Mouse (Mus musculus) heart, postnatal 25 days (tissue): Measurements from ENCODE around the gene Uspl1. TPM values are rescaled to one million over a fixed set of nuclear protein-coding genes. Genes with fewer than 3 reads are reported as not detected.
A peak's percentile ranks its signal among the peaks of the same experiment; 100 is the strongest.

Experiments used
- DNase-seq: peaks from one replicate; pipeline ENCODE4 v3.0.0; 2022; ENCODE audit warnings: low spot score
- intact Hi-C: fragments of 180-260 bp; cut with DNase I; formaldehyde crosslinking; loops from one replicate; pipeline ENCODE4 v1.15.1; 2025
- total RNA-seq, 2 experiments: library from RNA; stranded (reverse); gene quantifications; 2 replicates each; pipeline ENCODE4 v1.2.3; 2021

Gene Uspl1
- total RNA-seq, 2 experiments from 2014 or later = 16.2 to 17.4 TPM

DNA sequence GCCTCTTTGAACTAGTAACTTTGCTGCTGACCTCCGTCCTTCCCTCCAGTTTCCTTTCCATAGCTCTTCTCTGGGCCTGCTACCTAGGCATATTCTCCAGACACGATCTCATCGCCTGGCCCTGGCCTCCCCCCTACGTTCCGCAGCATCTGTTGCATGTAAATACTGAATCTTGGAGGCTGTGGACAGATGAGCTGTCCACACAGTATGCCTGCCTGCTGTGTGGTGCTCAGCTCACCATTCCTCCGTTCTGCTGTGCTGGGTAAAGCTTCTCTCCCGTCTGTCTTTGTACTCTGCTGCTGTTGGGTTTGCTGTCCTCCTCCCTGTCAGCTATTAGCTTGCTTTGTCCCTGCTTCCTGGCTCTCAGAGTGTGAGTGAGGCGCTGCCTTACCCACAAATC is 21.1 kb downstream of the Uspl1 start:
- DNase-seq = no peak
- intact Hi-C loops = no loop called here

GRCm38 (mm10) chr5:149206286-149206685 is 22.1 kb downstream of the Uspl1 start:
- DNase-seq = no peak
- intact Hi-C loops = no loop called here

DNA sequence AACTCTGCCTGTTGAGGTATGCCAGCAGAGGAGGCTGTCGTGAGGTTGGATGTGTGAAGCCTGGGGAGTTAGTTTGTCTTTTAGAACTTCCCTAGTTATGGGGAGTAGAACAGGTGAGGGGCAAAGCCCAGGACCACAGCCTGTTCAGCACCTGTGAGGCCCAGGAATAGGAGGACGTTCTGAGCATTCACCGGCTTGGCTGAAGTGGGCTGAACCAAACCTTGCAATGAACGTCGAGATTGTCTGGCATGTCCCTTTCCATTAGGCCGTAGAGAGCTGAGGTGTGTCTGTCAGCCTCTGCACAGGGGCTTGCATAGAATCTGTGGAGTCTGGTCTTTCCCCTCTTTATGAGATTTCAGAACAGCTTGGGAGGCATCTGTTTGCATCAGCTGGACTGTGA is 23.5 kb downstream of the Uspl1 start:
- intact Hi-C loops = no loop called here
- no peak for DNase-seq

DNA sequence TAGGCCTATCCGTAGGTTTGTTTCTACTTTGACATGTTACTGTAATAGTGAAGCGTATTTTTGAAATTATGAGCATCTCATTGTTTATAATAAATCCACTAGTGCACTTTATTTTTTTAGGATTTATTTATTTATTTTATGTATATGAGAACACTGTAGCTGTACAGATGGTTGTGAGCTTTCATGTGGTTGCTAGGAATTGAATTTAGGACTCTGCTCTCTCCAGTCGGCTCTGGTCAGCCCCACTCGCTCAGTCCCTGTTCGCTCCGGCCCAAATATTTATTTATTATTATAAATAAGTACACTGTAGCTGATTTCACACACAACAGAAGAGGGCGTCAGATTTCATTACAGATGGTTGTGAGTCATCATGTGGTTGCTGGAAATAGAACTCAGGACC is 24.6 kb downstream of the Uspl1 start:
- DNase-seq = no peak
- intact Hi-C loops = no loop called here

DNA sequence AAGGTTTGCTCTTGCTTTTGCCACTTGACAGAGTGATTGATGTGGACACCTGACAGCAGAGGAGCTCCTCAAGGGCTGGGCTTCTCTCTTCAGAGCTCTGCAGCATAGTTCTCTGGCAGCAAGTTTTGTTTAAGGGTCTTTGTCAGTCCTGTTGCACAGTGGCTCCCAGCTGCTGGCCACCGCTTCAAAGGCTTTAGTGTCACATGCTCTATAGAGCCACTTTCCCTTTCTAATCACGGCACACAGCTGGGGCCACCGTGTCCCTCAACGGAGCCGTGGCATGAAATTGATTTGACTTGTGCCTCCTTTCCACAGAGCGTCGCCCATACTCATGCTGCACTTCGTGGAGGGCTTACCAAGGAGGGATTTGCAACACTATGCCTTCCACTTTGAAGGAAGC is 25.2 kb downstream of the Uspl1 start:
- DNase-seq = no peak
- intact Hi-C loops = no loop called here

DNA sequence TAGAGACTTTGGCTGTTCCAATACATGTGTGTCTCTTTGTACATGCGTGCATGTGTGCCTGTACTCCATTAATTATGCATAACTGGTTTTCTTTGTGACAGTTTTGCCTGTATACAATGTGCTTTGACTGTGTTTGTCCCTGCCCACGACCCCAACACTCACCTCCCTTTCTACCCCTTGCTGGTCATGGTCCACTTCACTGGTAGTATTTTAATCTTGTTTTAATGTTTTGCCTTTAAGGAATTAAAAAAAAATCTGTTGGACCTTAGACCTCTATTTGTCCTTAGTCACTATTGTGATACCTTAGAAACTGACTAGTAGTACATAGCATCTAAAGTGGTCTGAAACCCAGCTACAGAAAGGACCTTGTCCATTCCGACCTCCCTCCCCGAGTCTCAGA is 26.9 kb downstream of the Uspl1 start:
- intact Hi-C loops = no loop called here
- DNase-seq = no peak

DNA sequence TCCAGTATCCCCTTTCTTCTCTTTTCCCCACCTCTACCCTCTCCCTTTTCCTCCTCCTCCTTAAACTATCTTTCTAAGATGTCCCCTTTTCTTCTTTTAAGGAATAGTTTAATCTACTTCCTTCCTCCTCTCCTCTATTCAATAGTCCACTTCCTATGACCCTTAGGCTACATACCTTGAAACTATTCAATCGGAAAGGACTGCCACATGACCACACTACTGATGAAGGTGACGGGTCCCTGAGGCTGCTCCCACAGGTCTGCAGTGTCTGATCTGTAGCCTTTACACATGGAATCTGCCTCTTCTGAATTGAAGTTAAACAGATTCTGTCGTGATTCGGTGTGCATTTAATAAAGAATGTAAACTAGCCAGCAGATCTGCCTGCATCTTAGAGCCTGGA is 28.7 kb downstream of the Uspl1 start:
- intact Hi-C loops = loop anchor here (2.0 kb wide), 1 partner anchor 18 kb away; no protein-coding TSS in a partner anchor
- DNase-seq = no peak

DNA sequence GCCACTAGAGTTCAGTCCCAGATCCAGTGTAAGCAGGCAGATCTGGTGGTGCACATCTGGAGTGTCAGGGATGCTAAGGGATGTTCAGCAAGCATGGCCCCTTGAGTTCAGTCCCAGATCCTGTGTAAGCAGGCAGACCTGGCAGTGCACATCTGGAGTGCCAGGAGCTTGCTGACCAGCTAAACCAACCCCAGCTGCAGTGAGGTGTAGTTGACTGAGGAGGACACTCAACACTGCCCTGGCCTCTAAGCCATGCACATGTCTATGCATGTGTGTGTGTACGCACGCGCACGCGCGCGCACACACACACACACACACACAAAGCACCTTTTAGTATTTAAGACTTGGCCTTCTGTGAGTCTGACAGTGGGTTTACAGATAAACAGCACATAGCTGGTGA is 31.4 kb downstream of the Uspl1 start:
- no peak for DNase-seq
- intact Hi-C loops = no loop called here

- intact Hi-C loops = no loop called here
- DNase-seq = no peak
Measured at GRCm38 (mm10) chr5:149217524-149218357, 33.6 kb downstream of the Uspl1 start.

DNA sequence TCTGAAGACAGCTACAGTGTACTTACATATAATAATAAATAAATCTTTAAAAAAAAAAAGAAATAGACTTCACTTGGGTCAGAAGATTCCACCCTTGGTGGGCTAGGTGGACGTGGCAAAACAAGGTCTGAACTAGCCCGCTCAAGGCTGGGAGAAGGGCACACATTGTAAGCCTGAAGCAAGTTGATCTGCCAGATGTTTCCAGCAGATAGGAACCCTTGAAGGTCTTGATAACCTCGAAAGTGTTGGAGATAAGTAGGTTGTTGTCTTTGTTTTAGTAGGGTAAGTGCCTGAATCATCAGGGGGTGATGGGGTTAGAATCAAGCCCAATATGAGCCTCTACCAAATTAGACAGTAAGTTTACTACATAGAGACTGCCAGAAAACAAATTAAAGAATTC is 35.3 kb downstream of the Uspl1 start:
- intact Hi-C loops = no loop called here
- DNase-seq = no peak

- no peak for DNase-seq
- intact Hi-C loops = no loop called here
Measured at GRCm38 (mm10) chr5:149221355-149221754, 37.2 kb downstream of the Uspl1 start.

- intact Hi-C loops = loop anchor here (5.0 kb wide), 1 partner anchor 172 kb away; no protein-coding TSS in a partner anchor
Measured at GRCm38 (mm10) chr5:149224666-149225065, 40.5 kb downstream of the Uspl1 start.

DNA sequence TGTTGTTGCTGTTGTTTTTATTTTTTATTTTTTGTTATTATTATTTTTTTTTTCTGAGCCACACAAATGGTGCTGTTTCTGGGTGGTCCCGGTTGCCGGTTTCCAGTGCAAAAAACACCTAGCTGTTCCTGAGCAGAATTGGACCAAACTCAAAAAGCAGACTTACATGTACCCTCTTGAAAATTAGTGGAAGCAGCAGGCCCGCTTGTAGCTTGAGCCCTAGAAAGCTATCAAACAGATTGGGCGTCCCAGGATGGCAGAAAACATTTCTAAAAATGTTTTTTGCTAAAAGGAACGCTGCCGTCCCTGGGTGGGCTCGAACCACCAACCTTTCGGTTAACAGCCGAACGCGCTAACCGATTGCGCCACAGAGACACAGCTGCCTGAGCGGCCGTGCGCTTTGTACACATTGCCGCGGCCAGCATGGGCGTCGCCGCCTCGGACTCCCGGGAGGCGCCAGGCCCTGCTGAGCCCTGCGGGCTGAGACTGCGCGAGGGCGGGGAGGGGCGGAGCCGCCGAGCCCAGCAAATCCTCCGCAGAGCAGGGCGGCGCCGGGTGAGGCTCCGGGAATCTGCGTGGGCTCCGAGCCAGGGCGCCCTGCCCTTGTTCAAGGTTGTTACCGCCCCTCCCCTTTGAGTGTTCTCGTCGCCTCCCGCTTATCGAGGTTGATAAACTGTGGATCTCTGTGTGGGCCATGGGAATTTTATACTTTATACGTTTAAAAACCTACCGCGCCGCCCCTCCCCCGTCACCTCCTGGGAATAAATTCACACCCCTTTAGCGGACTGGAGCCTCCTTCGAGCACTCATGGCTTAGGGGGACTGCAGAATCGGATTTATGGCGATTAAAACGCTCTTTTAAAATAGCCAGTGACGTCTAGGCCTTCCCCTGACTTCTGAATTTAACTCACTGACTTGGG is 44.8 kb downstream of the Uspl1 start:
- intact Hi-C loops = loop anchor here (1.0 to 5.0 kb wide), 2 partner anchors 45 to 177 kb away; partner anchors contain the start of genes Hmgb1 and Uspl1
- peak; percentile 98 for DNase-seq

More at GRCm38 (mm10) chr5:149224666-149225065, 40.5 kb downstream of the Uspl1 start:
- no peak for DNase-seq

GRCm38 (mm10) chr5:149229619-149230339 is 45.6 kb downstream of the Uspl1 start:
- no peak for DNase-seq
- intact Hi-C loops = loop anchor here (1.0 to 5.0 kb wide), 2 partner anchors 45 to 177 kb away; partner anchors contain the start of genes Hmgb1 and Uspl1

- intact Hi-C loops = no loop called here
- DNase-seq = no peak
Measured at GRCm38 (mm10) chr5:149235002-149235401, 50.9 kb downstream of the Uspl1 start.

GRCm38 (mm10) chr5:149237221-149237950 is 53.2 kb downstream of the Uspl1 start:
- intact Hi-C loops = no loop called here
- DNase-seq = no peak

DNA sequence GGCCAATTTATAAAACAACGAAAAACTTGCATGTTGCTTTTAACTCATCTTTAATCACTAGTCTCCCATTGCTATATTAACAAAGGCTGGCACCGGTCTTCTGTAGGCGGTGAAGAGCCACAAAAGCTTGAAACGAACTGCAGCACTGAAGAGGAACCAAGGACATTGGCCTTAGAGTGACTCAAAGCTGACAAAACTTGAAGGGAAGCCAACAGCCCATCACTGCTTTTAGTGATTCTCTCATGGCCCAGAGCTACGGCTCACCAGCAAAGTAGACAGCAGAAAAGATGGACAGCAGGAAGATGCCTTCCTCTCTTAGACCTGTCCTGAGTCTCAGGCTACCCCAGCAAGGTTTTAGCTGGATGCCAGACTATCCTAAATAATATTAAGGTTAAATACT is 58.3 kb downstream of the Uspl1 start:
- DNase-seq = no peak
- intact Hi-C loops = no loop called here

DNA sequence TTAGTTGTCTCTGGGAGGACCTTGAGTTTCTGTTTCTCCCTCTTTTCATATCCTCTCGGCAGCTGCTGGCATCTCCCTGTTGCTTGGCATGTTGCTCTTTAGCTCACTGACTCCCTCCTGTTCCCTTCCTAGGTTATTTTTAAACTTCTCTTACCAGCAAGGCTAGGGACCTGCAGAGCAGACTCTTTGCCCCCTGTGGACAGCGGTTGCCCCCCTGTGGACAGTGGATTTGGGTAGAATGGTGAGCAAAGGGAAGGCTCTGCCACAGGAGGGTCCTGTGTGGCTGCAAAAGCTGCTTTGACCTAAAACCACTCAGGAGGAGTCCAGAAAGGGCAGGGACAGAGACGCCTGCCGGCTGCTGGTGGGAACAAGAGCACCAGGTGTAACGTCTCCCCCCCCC is 58.9 kb downstream of the Uspl1 start:
- intact Hi-C loops = no loop called here
- no peak for DNase-seq

GRCm38 (mm10) chr5:149245391-149245964 is 61.3 kb downstream of the Uspl1 start:
- intact Hi-C loops = no loop called here
- DNase-seq = no peak
